ENCODE assay signal across 22 mouse cellular contexts in the genomic region with DNA sequence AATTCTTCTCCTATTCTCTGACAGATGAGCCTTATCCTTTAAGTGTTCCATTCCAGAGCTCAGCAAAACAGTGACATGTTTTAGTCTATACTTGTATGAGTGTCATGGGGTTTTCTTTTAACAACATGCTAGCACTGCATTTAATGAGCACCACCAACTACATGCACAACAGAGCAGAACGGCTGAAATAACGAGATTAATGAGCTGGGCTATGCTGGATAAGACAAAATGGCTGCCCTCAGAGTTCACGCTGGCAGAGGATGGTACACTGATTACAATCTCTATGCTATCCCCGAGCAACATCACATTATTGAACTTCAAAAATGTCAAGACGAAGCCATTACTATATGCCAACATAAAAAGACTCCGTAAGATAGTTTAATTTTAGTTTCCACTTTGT.
DNase-seq lines count a peak whose midpoint lies in the region; ATAC-seq and TF ChIP-seq lines count a peak whose summit lies in the region.
"Had no signal": no experiment of that assay in that cellular context is flagged by ENCODE, and none has a peak within 500 bp of the region (broad histone marks: within the 10 kb centered on the region; RNA-seq: fewer than 3 reads in every experiment).

No protein-coding gene starts in this region.

- H3K4me3 ChIP-seq in forebrain, embryonic 10.5 days: no peak overlapping the region
- no peak overlapping the region for H3K4me3 ChIP-seq in forebrain, embryonic 15.5 days
- no peak overlapping the region for H3K4me3 ChIP-seq in midbrain, embryonic 13.5 days (replicated peaks)
- H3K4me3 ChIP-seq in midbrain, embryonic 11.5 days (ENCODE audit: low read depth, low read length): no peak overlapping the region
- no peak overlapping the region for H3K4me3 ChIP-seq in forebrain, postnatal 0 days (ENCODE audit: low read depth, low read length)
- H3K4me3 ChIP-seq: embryonic facial prominence, embryonic 12.5 days; heart, embryonic 10.5 days; heart, embryonic 15.5 days; hindbrain, embryonic 13.5 days had no signal

- H3K9ac ChIP-seq in forebrain, embryonic 15.5 days (replicated peaks): no peak overlapping the region
- no peak overlapping the region for H3K9ac ChIP-seq in midbrain, embryonic 13.5 days (replicated peaks)
- no peak overlapping the region for H3K9ac ChIP-seq in midbrain, embryonic 11.5 days (ENCODE audit: low read length)
- H3K9ac ChIP-seq in forebrain, postnatal 0 days: no peak overlapping the region
- H3K9ac ChIP-seq: embryonic facial prominence, embryonic 12.5 days; heart, embryonic 15.5 days; hindbrain, embryonic 13.5 days had no signal

- ATAC-seq in forebrain, embryonic 15.5 days (replicated peaks): no peak
- ATAC-seq in midbrain, embryonic 13.5 days: peak; percentile 61; the same call in 1 of the 2 replicates
- ATAC-seq in midbrain, embryonic 11.5 days (ENCODE audit: low FRiP score): no peak
- ATAC-seq in forebrain, postnatal 0 days: peak; percentile 42; the same call in 1 of the 2 replicates
- ATAC-seq: CD4-positive, CD25-positive, alpha-beta regulatory T cell, adult 4 months; hindbrain, postnatal 0 days had no signal

- WGBS in forebrain, embryonic 10.5 days: 78% methylated on average over 6 of the region's 6 CpGs
- WGBS in forebrain, embryonic 15.5 days: 46% methylated on average over 6 of the region's 6 CpGs
- 68% methylated on average over 6 of the region's 6 CpGs for WGBS in midbrain, embryonic 13.5 days
- 82% methylated on average over 6 of the region's 6 CpGs for WGBS in midbrain, embryonic 11.5 days
- WGBS in forebrain, postnatal 0 days: 43% methylated on average over 6 of the region's 6 CpGs

- 0 out of 2 replicates have a peak overlapping the region, but pooled peaks have one; percentile 15 for H3K27ac ChIP-seq in forebrain, embryonic 10.5 days
- no peak overlapping the region for H3K27ac ChIP-seq in forebrain, embryonic 15.5 days (replicated peaks)
- H3K27ac ChIP-seq in midbrain, embryonic 13.5 days: no peak overlapping the region
- H3K27ac ChIP-seq in midbrain, embryonic 11.5 days (ENCODE audit: low read depth, low read length): no peak overlapping the region
- H3K27ac ChIP-seq in forebrain, postnatal 0 days (ENCODE audit: low read depth, low read length): no peak overlapping the region
- H3K27ac ChIP-seq: embryonic facial prominence, embryonic 12.5 days; heart, embryonic 15.5 days; hindbrain, embryonic 13.5 days; hindbrain, postnatal 0 days had no signal

- no peaks in the 10 kb centered on the region for H3K27me3 ChIP-seq in forebrain, embryonic 10.5 days (ENCODE audit: poor library complexity, severe bottlenecking)
- no peaks in the 10 kb centered on the region for H3K27me3 ChIP-seq in forebrain, embryonic 15.5 days
- no peaks in the 10 kb centered on the region for H3K27me3 ChIP-seq in midbrain, embryonic 13.5 days
- H3K27me3 ChIP-seq in midbrain, embryonic 11.5 days (ENCODE audit: control insufficient read depth, insufficient read depth, low read length): no peaks in the 10 kb centered on the region
- no peaks in the 10 kb centered on the region for H3K27me3 ChIP-seq in forebrain, postnatal 0 days (ENCODE audit: insufficient read depth, low read length)
- H3K27me3 ChIP-seq: embryonic facial prominence, embryonic 12.5 days; heart, embryonic 15.5 days; hindbrain, embryonic 13.5 days had no signal

- H3K36me3 ChIP-seq in forebrain, embryonic 10.5 days (replicated peaks): no peaks in the 10 kb centered on the region
- 0 out of 2 replicates have a peak, but pooled peaks cover 6% of the 10 kb centered on the region for H3K36me3 ChIP-seq in forebrain, embryonic 15.5 days
- peaks cover 11% of the 10 kb centered on the region for H3K36me3 ChIP-seq in midbrain, embryonic 13.5 days
- no peaks in the 10 kb centered on the region for H3K36me3 ChIP-seq in midbrain, embryonic 11.5 days (ENCODE audit: control insufficient read depth, insufficient read depth, low read length)
- peaks cover 8% of the 10 kb centered on the region for H3K36me3 ChIP-seq in forebrain, postnatal 0 days (ENCODE audit: insufficient read depth)
- H3K36me3 ChIP-seq: embryonic facial prominence, embryonic 12.5 days; G1E; heart, embryonic 10.5 days; heart, embryonic 15.5 days had no signal

- H3K4me1 ChIP-seq in forebrain, embryonic 10.5 days: peaks cover 31% of the 10 kb centered on the region
- H3K4me1 ChIP-seq in forebrain, embryonic 15.5 days: peaks cover 8% of the 10 kb centered on the region
- H3K4me1 ChIP-seq in midbrain, embryonic 13.5 days (replicated peaks): peaks cover 31% of the 10 kb centered on the region
- H3K4me1 ChIP-seq in midbrain, embryonic 11.5 days (ENCODE audit: control insufficient read depth, insufficient read depth, low read length): peaks cover 15% of the 10 kb centered on the region
- H3K4me1 ChIP-seq in forebrain, postnatal 0 days (ENCODE audit: insufficient read depth): 0 out of 2 replicates have a peak, but pooled peaks cover 3% of the 10 kb centered on the region

- no peak for TF ChIP-seq CTCF in brain, embryonic 14.5 days (IDR thresholded peaks at IDR 0.05; ENCODE audit: borderline replicate concordance, extremely low read depth, insufficient read depth, insufficient read length)
- no peak for TF ChIP-seq CTCF in forebrain, postnatal 0 days (IDR thresholded peaks at IDR 0.05; ENCODE audit: low read depth)

- no peak overlapping the region for H3K4me2 ChIP-seq in forebrain, embryonic 15.5 days (replicated peaks)
- no peak overlapping the region for H3K4me2 ChIP-seq in midbrain, embryonic 13.5 days (replicated peaks)
- H3K4me2 ChIP-seq in midbrain, embryonic 11.5 days: no peak overlapping the region
- no peak overlapping the region for H3K4me2 ChIP-seq in forebrain, postnatal 0 days (ENCODE audit: low read depth)
- H3K4me2 ChIP-seq: embryonic facial prominence, embryonic 12.5 days; heart, embryonic 15.5 days; hindbrain, embryonic 13.5 days had no signal

- no peak for TF ChIP-seq POLR2A in brain, embryonic 14.5 days (IDR thresholded peaks at IDR 0.05; ENCODE audit: borderline replicate concordance, extremely low read depth, insufficient read depth, insufficient read length, poor library complexity, severe bottlenecking)

- no peaks in the 10 kb centered on the region for H3K9me3 ChIP-seq in forebrain, embryonic 10.5 days
- no peaks in the 10 kb centered on the region for H3K9me3 ChIP-seq in forebrain, embryonic 15.5 days
- H3K9me3 ChIP-seq in midbrain, embryonic 13.5 days: no peaks in the 10 kb centered on the region
- no peaks in the 10 kb centered on the region for H3K9me3 ChIP-seq in midbrain, embryonic 11.5 days (ENCODE audit: control insufficient read depth, low read length)
- H3K9me3 ChIP-seq in forebrain, postnatal 0 days (ENCODE audit: low read length): no peaks in the 10 kb centered on the region; the same call in 1 of the 2 replicates
- H3K9me3 ChIP-seq: embryonic facial prominence, embryonic 12.5 days; heart, embryonic 10.5 days; heart, embryonic 15.5 days; hindbrain, embryonic 13.5 days had no signal

- DNase-seq in forebrain, embryonic 10.5 days (ENCODE audit: extremely low spot score, low spot score): no peak
- DNase-seq in midbrain, embryonic 11.5 days (ENCODE audit: low spot score, missing footprints): no peak
- DNase-seq in brain, embryonic 14.5 days (ENCODE audit: low read depth): peak; percentile 65
- DNase-seq in forebrain, postnatal 0 days: no peak
- no peak for DNase-seq in right cerebral cortex, postnatal 14 days
- DNase-seq: adrenal gland, postnatal 10 days; B cell, adult 2 months; cerebellum, adult 11-12 months; cerebellum, adult 9-10 months; cerebellum, postnatal 25 days; gastrocnemius, postnatal 36 days; heart, adult 18-20 months; heart, postnatal 14 days had no signal

Comparison
In these comparisons a context has a peak if more than half of its experiments do, and no peak if none do; other contexts are left out.
1. ATAC-seq: peak in midbrain, embryonic 13.5 days (single experiment) and forebrain, postnatal 0 days (single experiment); none in forebrain, embryonic 15.5 days (single experiment) and midbrain, embryonic 11.5 days (single experiment).